Mouse (Mus musculus): ENCODE data around the gene Anp32b. TPM values are rescaled to one million over a fixed set of nuclear protein-coding genes. Genes with fewer than 3 reads are reported as not detected.

Anp32b gene
- polyA plus RNA-seq (2012; rRNA removed), result 181 and 198 TPM in 2 replicates

GRCm38 (mm10) chr4:46450519-46451131 is at the start of gene Anp32b:
Gene Anp32b (plus strand): TSS chr4:46450902.

GRCm38 (mm10) chr4:46413406-46413805 is 37.3 kb upstream of the Anp32b start, which contains the start of gene Hemgn:
Gene Hemgn (minus strand): TSS chr4:46413506.

GRCm38 (mm10) chr4:46489028-46489925 is 38.6 kb downstream of the Anp32b start, which contains the start of gene Nans:
Gene Nans (plus strand): TSS chr4:46489248.

Other genes starting within 250 kb of the Anp32b start
- 0.01 TPM in 2 replicates for gene Foxe1, start 107.3 kb upstream of the Anp32b start, polyA plus RNA-seq (2012; rRNA removed)
- gene Trmo, start 61.5 kb upstream of the Anp32b start, polyA plus RNA-seq (2012; rRNA removed), result 12.3 and 17.5 TPM in 2 replicates
- 247 and 292 TPM in 2 replicates for gene Hemgn, start 37.4 kb upstream of the Anp32b start, polyA plus RNA-seq (2012; rRNA removed)
- gene Nans, start 38.3 kb downstream of the Anp32b start, polyA plus RNA-seq (2012; rRNA removed), result 32.6 and 39.0 TPM in 2 replicates
- gene Trim14, start 85.2 kb downstream of the Anp32b start, polyA plus RNA-seq (2012; rRNA removed), result 3.7 and 4.9 TPM in 2 replicates
- gene Coro2a, start 151.3 kb downstream of the Anp32b start, polyA plus RNA-seq (2012; rRNA removed), result 2.2 and 2.6 TPM in 2 replicates
- 0.43 and 0.50 TPM in 2 replicates for gene Tbc1d2, start 199.3 kb downstream of the Anp32b start, polyA plus RNA-seq (2012; rRNA removed)

All from liver, embryonic 14 days (tissue).